Mouse (Mus musculus) liver, embryonic 12.5 days (tissue): ENCODE results near the gene H2-DMa. TPM values are rescaled to one million over a fixed set of nuclear protein-coding genes. Genes with fewer than 3 reads are reported as not detected.

Source experiments
- ATAC-seq: fragments of 200-750 bp; cut with Nextera tagmentation; 2 replicates; pipeline ENCODE4 v1.8.0; 2017; ENCODE audit warnings: moderate number of reproducible peaks, mild to moderate bottlenecking, moderate library complexity
- H3K27ac ChIP-seq: fragments of 300-500 bp; sonication (generic); 2 replicates; pipeline ENCODE4 v1.5.1; 2016; ENCODE audit warnings: mild to moderate bottlenecking
- H3K27me3 ChIP-seq: fragments of 300-500 bp; sonication (generic); replicated peaks from 2 replicates; pipeline ENCODE4 v1.6.1; 2016; ENCODE audit warnings: mild to moderate bottlenecking, moderate library complexity
- H3K36me3 ChIP-seq: fragments of 300-500 bp; sonication (generic); 2 replicates; pipeline ENCODE4 v1.6.1; 2016; ENCODE audit warnings: mild to moderate bottlenecking, moderate library complexity
- H3K4me1 ChIP-seq: fragments of 300-500 bp; sonication (generic); 2 replicates; pipeline ENCODE4 v1.6.1; 2016
- H3K4me2 ChIP-seq: fragments of 300-500 bp; sonication (generic); 2 replicates; pipeline ENCODE4 v1.6.1; 2016; ENCODE audit warnings: mild to moderate bottlenecking, moderate library complexity
- H3K4me3 ChIP-seq: fragments of 300-500 bp; sonication (generic); 2 replicates; pipeline ENCODE4 v1.5.1; 2016; ENCODE audit warnings: mild to moderate bottlenecking, moderate library complexity
- H3K9ac ChIP-seq: fragments of 300-500 bp; sonication (generic); 2 replicates; pipeline ENCODE4 v1.6.1; 2016; ENCODE audit warnings: mild to moderate bottlenecking, moderate library complexity
- H3K9me3 ChIP-seq: fragments of 300-500 bp; sonication (generic); replicated peaks from 2 replicates; pipeline ENCODE4 v1.6.1; 2016; ENCODE audit warnings: mild to moderate bottlenecking, moderate library complexity
- WGBS: fragments of 180-500 bp; shearing (Covaris S2); methylation state at CpG from one replicate; pipeline ENCODE4 v1.1.7; 2016; ENCODE audit not compliant: insufficient replicate concordance; 5-methylcytosine and 5-hydroxymethylcytosine counted together
- polyA plus RNA-seq: library from polyadenylated mRNA; unstranded; fragments of >200 nt; fragmentation: Nextera tagmentation; extraction: Ambion mirVana; gene quantifications from 2 replicates; pipeline ENCODE4 v1.2.1, GENCODE M21; 2016

Gene H2-DMa
- 3.1 and 4.3 TPM in 2 replicates for polyA plus RNA-seq

GRCm38 (mm10) chr17:34119249-34120179, at the start of gene H2-DMa:
TSS of gene H2-DMa (plus strand) at chr17:34119541.
- Histone ChIP-seq H3K4me2 (peak within 1 kb of the TSS; percentile 95), H3K9me3 (no peaks in the 10 kb centered on the region), H3K9ac (peak within 1 kb of the TSS; percentile 99), H3K36me3 (peaks cover 46% of the 10 kb centered on the region), H3K27ac (peak within 1 kb of the TSS; percentile 99), H3K4me3 (peak within 1 kb of the TSS; percentile 100), H3K27me3 (no peaks in the 10 kb centered on the region), H3K4me1 (peaks cover 66% of the 10 kb centered on the region)
- ATAC-seq = peak; percentile 77
- under 1% methylated on average over 96 of the region's 96 CpGs for WGBS

- Histone ChIP-seq H3K27ac (no peak overlapping the region), H3K4me2 (no peak overlapping the region), H3K9me3 (no peaks in the 10 kb centered on the region), H3K36me3 (no peaks in the 10 kb centered on the region), H3K27me3 (peaks cover 29% of the 10 kb centered on the region), H3K9ac (no peak overlapping the region), H3K4me1 (no peaks in the 10 kb centered on the region), H3K4me3 (no peak overlapping the region)
- WGBS = 51% methylated on average over 5 of the region's 5 CpGs
- no peak for ATAC-seq
Measured at GRCm38 (mm10) chr17:34072091-34072490, 47.2 kb upstream of the H2-DMa start.

GRCm38 (mm10) chr17:34075271-34075670, 44.1 kb upstream of the H2-DMa start:
- H3K9me3 ChIP-seq = no peaks in the 10 kb centered on the region
- WGBS = 30% methylated on average over 7 of the region's 7 CpGs
- ATAC-seq = no peak
- H3K9ac ChIP-seq = no peak overlapping the region
- no peak overlapping the region for H3K4me2 ChIP-seq
- H3K27me3 ChIP-seq = peaks cover 45% of the 10 kb centered on the region
- H3K4me3 ChIP-seq = no peak overlapping the region
- peaks cover 5% of the 10 kb centered on the region; the same call in 1 of the 2 replicates for H3K4me1 ChIP-seq
- H3K36me3 ChIP-seq = no peaks in the 10 kb centered on the region
- H3K27ac ChIP-seq = no peak overlapping the region

- Histone ChIP-seq H3K9ac (no peak overlapping the region), H3K27me3 (peaks cover 53% of the 10 kb centered on the region), H3K27ac (no peak overlapping the region), H3K36me3 (no peaks in the 10 kb centered on the region), H3K4me2 (no peak overlapping the region), H3K4me1 (peaks cover 5% of the 10 kb centered on the region; the same call in 1 of the 2 replicates), H3K9me3 (0 out of 2 replicates have a peak, but pooled peaks cover 3% of the 10 kb centered on the region), H3K4me3 (no peak overlapping the region)
- no peak for ATAC-seq
- WGBS = 2% methylated on average over 9 of the region's 9 CpGs
Measured at GRCm38 (mm10) chr17:34077549-34077948, 41.8 kb upstream of the H2-DMa start.

- no peaks in the 10 kb centered on the region for H3K36me3 ChIP-seq
Measured at GRCm38 (mm10) chr17:34078148-34078547, 41.2 kb upstream of the H2-DMa start.

GRCm38 (mm10) chr17:34079002-34079401, 40.3 kb upstream of the H2-DMa start:
- Histone ChIP-seq H3K9ac (no peak overlapping the region; the same call in 1 of the 2 replicates), H3K4me1 (peaks cover 5% of the 10 kb centered on the region; the same call in 1 of the 2 replicates), H3K4me2 (no peak overlapping the region), H3K9me3 (0 out of 2 replicates have a peak, but pooled peaks cover 3% of the 10 kb centered on the region), H3K27me3 (peaks cover 60% of the 10 kb centered on the region), H3K4me3 (no peak overlapping the region), H3K27ac (no peak overlapping the region), H3K36me3 (no peaks in the 10 kb centered on the region)
- ATAC-seq = no peak
- 78% methylated on average over 11 of the region's 11 CpGs for WGBS

More at GRCm38 (mm10) chr17:34078148-34078547, 41.2 kb upstream of the H2-DMa start:
- Histone ChIP-seq H3K9me3 (0 out of 2 replicates have a peak, but pooled peaks cover 3% of the 10 kb centered on the region), H3K4me2 (no peak overlapping the region), H3K9ac (no peak overlapping the region), H3K4me1 (peaks cover 5% of the 10 kb centered on the region; the same call in 1 of the 2 replicates), H3K4me3 (no peak overlapping the region), H3K27me3 (peaks cover 59% of the 10 kb centered on the region), H3K27ac (no peak overlapping the region)
- ATAC-seq = no peak
- WGBS = 49% methylated on average over 4 of the region's 4 CpGs

- Histone ChIP-seq H3K4me3 (no peak overlapping the region), H3K27ac (no peak overlapping the region), H3K9me3 (0 out of 2 replicates have a peak, but pooled peaks cover 3% of the 10 kb centered on the region), H3K4me1 (peaks cover 5% of the 10 kb centered on the region; the same call in 1 of the 2 replicates), H3K4me2 (no peak overlapping the region), H3K27me3 (peaks cover 62% of the 10 kb centered on the region), H3K36me3 (no peaks in the 10 kb centered on the region), H3K9ac (no peak overlapping the region)
- WGBS = 24% methylated on average over 5 of the region's 5 CpGs
- ATAC-seq = peak; percentile 37; the same call in 1 of the 2 replicates
Measured at GRCm38 (mm10) chr17:34079621-34080020, 39.7 kb upstream of the H2-DMa start.

GRCm38 (mm10) chr17:34083104-34083503, 36.2 kb upstream of the H2-DMa start:
- peaks cover 5% of the 10 kb centered on the region; the same call in 1 of the 2 replicates for H3K4me1 ChIP-seq
- H3K4me2 ChIP-seq = no peak overlapping the region
- no peak for ATAC-seq
- peaks cover 51% of the 10 kb centered on the region for H3K27me3 ChIP-seq
- no peak overlapping the region for H3K27ac ChIP-seq
- 0 out of 2 replicates have a peak, but pooled peaks cover 3% of the 10 kb centered on the region for H3K9me3 ChIP-seq
- no peak overlapping the region for H3K9ac ChIP-seq
- H3K4me3 ChIP-seq = no peak overlapping the region
- no peaks in the 10 kb centered on the region for H3K36me3 ChIP-seq
- WGBS = 27% methylated on average over 8 of the region's 8 CpGs

GRCm38 (mm10) chr17:34087386-34087785, 32.0 kb upstream of the H2-DMa start:
- Histone ChIP-seq H3K9ac (no peak overlapping the region), H3K27me3 (peaks cover 36% of the 10 kb centered on the region), H3K4me3 (no peak overlapping the region), H3K36me3 (no peaks in the 10 kb centered on the region), H3K9me3 (no peaks in the 10 kb centered on the region), H3K27ac (no peak overlapping the region), H3K4me1 (0 out of 2 replicates have a peak, but pooled peaks cover 5% of the 10 kb centered on the region), H3K4me2 (no peak overlapping the region)
- 47% methylated on average over 2 of the region's 2 CpGs for WGBS
- ATAC-seq = no peak

- Histone ChIP-seq H3K4me3 (no peak overlapping the region), H3K9ac (no peak overlapping the region), H3K27ac (no peak overlapping the region), H3K36me3 (no peaks in the 10 kb centered on the region), H3K4me1 (0 out of 2 replicates have a peak, but pooled peaks cover 8% of the 10 kb centered on the region), H3K9me3 (no peaks in the 10 kb centered on the region), H3K4me2 (no peak overlapping the region), H3K27me3 (peaks cover 28% of the 10 kb centered on the region)
- no peak for ATAC-seq
- 70% methylated on average over 11 of the region's 11 CpGs for WGBS
Measured at GRCm38 (mm10) chr17:34088124-34088523, 31.2 kb upstream of the H2-DMa start.

GRCm38 (mm10) chr17:34090923-34091322, 28.4 kb upstream of the H2-DMa start:
- Histone ChIP-seq H3K4me3 (no peak overlapping the region), H3K9me3 (no peaks in the 10 kb centered on the region), H3K36me3 (no peaks in the 10 kb centered on the region), H3K9ac (no peak overlapping the region), H3K4me1 (0 out of 2 replicates have a peak, but pooled peaks cover 8% of the 10 kb centered on the region), H3K4me2 (no peak overlapping the region), H3K27ac (no peak overlapping the region), H3K27me3 (peaks cover 19% of the 10 kb centered on the region)
- ATAC-seq = no peak
- WGBS = 53% methylated on average over 7 of the region's 7 CpGs
